Mouse (Mus musculus) left cerebral cortex, adult 2 months (tissue): ENCODE data around the gene Cd3eap. TPM values are rescaled to one million over a fixed set of nuclear protein-coding genes. Genes with fewer than 3 reads are reported as not detected.

Experiments
- DNase-seq, 2 experiments: peaks; one replicate each; pipeline ENCODE4 v3.0.0; 2021 to 2022; ENCODE audit warnings: low spot score in 2 of 2, mixed read lengths in 1 of 2; ENCODE audit errors: extremely low spot score in 1 of 2
- H3K27ac ChIP-seq: fragments of 200-600 bp; 2 replicates; pipeline ENCODE4 v1.8.1; 2022
- H3K4me3 ChIP-seq: fragments of 200-600 bp; 2 replicates; pipeline ENCODE4 v1.8.1; 2022
- CTCF ChIP-seq: fragments of 200-600 bp; IDR thresholded peaks from 2 replicates; pipeline ENCODE4 v1.8.1; 2022; ENCODE audit warnings: antibody characterized with exemption, mild to moderate bottlenecking, moderate library complexity
- intact Hi-C: fragments of 180-260 bp; cut with DNase I; formaldehyde crosslinking; loops from one replicate; pipeline ENCODE4 v1.15.1; 2025
- total RNA-seq, 2 experiments: library from RNA; stranded (reverse); gene quantifications; 2 replicates each; pipeline ENCODE4 v1.2.3; 2021

Cd3eap gene
- total RNA-seq, 2 experiments from 2014 or later, result 17.0 to 17.8 TPM

- Histone ChIP-seq H3K4me3 (peak overlapping the region; percentile 53), H3K27ac (peak overlapping the region; percentile 83)
- TF ChIP-seq CTCF, result no peak; the same call in none of the 2 replicates
- intact Hi-C loops, result loop anchor here (1.0 to 2.0 kb wide), 3 partner anchors 42 to 164 kb away; no protein-coding TSS in a partner anchor
- peak; percentile 89 to 94 for DNase-seq
Observed at GRCm38 (mm10) chr7:19342481-19343027, 16.7 kb downstream of the Cd3eap start.

- intact Hi-C loops, result loop anchor here (1.0 to 2.0 kb wide), 2 partner anchors 103 to 163 kb away; no protein-coding TSS in a partner anchor
- DNase-seq, result peak; percentile 59 to 71
- no peak for TF ChIP-seq CTCF
- H3K27ac ChIP-seq, result peak overlapping the region; percentile 83
- H3K4me3 ChIP-seq, result peak overlapping the region; percentile 53
Observed at GRCm38 (mm10) chr7:19341761-19342409, 17.4 kb downstream of the Cd3eap start.

- Histone ChIP-seq H3K4me3 (no peak overlapping the region), H3K27ac (peak overlapping the region; percentile 83; the same call in 1 of the 2 replicates)
- TF ChIP-seq CTCF, result no peak
- intact Hi-C loops, result no loop called here
- DNase-seq, result no peak
Observed at GRCm38 (mm10) chr7:19341250-19341649, 18.0 kb downstream of the Cd3eap start.

- no peak for DNase-seq
- Histone ChIP-seq H3K27ac (no peak overlapping the region), H3K4me3 (no peak overlapping the region)
- no peak for TF ChIP-seq CTCF
- intact Hi-C loops, result no loop called here
Observed at GRCm38 (mm10) chr7:19338596-19338995, 20.7 kb downstream of the Cd3eap start.

- intact Hi-C loops, result no loop called here
- no peak overlapping the region for H3K4me3 ChIP-seq
- DNase-seq, result no peak
- H3K27ac ChIP-seq, result no peak overlapping the region
- TF ChIP-seq CTCF, result no peak
Observed at GRCm38 (mm10) chr7:19338060-19338459, 21.2 kb downstream of the Cd3eap start.

- Histone ChIP-seq H3K27ac (peak overlapping the region; percentile 73), H3K4me3 (no peak overlapping the region)
- DNase-seq, result no peak
- intact Hi-C loops, result no loop called here
- TF ChIP-seq CTCF, result no peak
Observed at GRCm38 (mm10) chr7:19337122-19337521, 22.2 kb downstream of the Cd3eap start.

- Histone ChIP-seq H3K4me3 (no peak overlapping the region), H3K27ac (no peak overlapping the region)
- intact Hi-C loops, result no loop called here
- DNase-seq, result no peak
- TF ChIP-seq CTCF, result no peak
Observed at GRCm38 (mm10) chr7:19335583-19335982, 23.7 kb downstream of the Cd3eap start.

GRCm38 (mm10) chr7:19332709-19333352, 26.5 kb downstream of the Cd3eap start:
- DNase-seq, result peak; percentile 88
- TF ChIP-seq CTCF, result no peak
- H3K27ac ChIP-seq, result peak overlapping the region; percentile 97
- intact Hi-C loops, result no loop called here
- peak overlapping the region; percentile 50 for H3K4me3 ChIP-seq

GRCm38 (mm10) chr7:19331910-19332309, 27.4 kb downstream of the Cd3eap start:
- peak overlapping the region; percentile 97; the same call in 1 of the 2 replicates for H3K27ac ChIP-seq
- DNase-seq, result no peak
- H3K4me3 ChIP-seq, result no peak overlapping the region
- intact Hi-C loops, result no loop called here
- TF ChIP-seq CTCF, result no peak

GRCm38 (mm10) chr7:19328425-19328824, 30.9 kb downstream of the Cd3eap start:
- intact Hi-C loops, result no loop called here
- peak; percentile 43 for TF ChIP-seq CTCF
- no peak overlapping the region for H3K27ac ChIP-seq
- no peak overlapping the region for H3K4me3 ChIP-seq
- DNase-seq, result no peak

- no peak for DNase-seq
- TF ChIP-seq CTCF, result no peak
- H3K4me3 ChIP-seq, result no peak overlapping the region
- H3K27ac ChIP-seq, result no peak overlapping the region; the same call in 1 of the 2 replicates
- intact Hi-C loops, result no loop called here
Observed at GRCm38 (mm10) chr7:19327782-19328181, 31.5 kb downstream of the Cd3eap start.

- intact Hi-C loops, result no loop called here
- Histone ChIP-seq H3K4me3 (peak overlapping the region; percentile 47), H3K27ac (peak overlapping the region; percentile 92)
- TF ChIP-seq CTCF, result no peak
- DNase-seq, result peak; percentile 86 to 87
Observed at GRCm38 (mm10) chr7:19327128-19327527, 32.2 kb downstream of the Cd3eap start.
